Mouse (Mus musculus): ENCODE data around the gene Zbed6. TPM values are rescaled to one million over a fixed set of nuclear protein-coding genes. Genes with fewer than 3 reads are reported as not detected.
"Not testable (repeated sequence)": the region's sequence is repeated elsewhere in the genome, so short reads cannot be mapped to it uniquely, and the experiment has no call there.

The Zbed6 gene
- 10 to 100 TPM in 1 of 2 experiments, 1 to 10 TPM in 1; 8.4 to 11.0 TPM for total RNA-seq (2021)
- long read RNA-seq, experiment 1: 0 reads
- long read RNA-seq, experiment 2: 0 reads

DNA sequence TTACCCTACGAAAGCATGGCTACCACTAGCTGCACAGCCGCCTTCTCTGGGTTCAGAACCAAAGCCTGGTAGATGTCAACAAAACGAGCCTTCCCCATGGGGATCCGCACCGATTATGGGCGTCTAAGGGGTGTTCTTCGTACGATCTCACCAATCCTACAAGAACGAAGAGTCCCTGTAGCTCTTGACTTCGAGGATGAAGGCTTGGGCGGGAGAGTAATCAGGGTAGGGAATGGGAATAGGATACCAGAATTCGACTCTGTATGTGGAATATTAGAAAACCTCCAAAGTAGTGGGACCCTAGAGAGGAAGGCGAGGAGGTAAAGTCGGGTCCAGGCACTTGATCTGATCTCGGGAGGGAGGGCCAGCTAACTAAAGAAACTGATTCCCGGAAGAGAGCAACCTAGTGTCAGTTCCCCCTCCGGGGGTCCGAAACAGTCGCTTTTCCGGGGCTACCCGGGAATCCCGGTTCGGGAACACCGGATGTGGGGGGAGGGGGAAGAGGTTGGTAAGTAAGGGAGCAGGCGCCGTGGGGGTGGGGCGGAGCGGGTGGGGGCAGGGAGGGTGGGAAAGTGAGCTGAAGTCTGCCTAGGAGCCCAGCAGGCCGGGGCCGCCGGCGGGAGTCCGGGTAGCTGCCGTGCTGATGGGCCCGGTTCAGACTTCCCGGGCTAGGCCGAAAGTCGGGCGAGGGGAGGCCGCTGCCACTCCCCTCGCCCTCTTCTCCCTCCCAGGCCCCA, at the start of gene Zbed6:
Gene Zbed6 (minus strand): TSS at position 420 of the 737 bp plus-strand sequence.
- peak; percentile 51 to 60 for DNase-seq (ENCODE audit: low spot score in 2 of 2)

DNA sequence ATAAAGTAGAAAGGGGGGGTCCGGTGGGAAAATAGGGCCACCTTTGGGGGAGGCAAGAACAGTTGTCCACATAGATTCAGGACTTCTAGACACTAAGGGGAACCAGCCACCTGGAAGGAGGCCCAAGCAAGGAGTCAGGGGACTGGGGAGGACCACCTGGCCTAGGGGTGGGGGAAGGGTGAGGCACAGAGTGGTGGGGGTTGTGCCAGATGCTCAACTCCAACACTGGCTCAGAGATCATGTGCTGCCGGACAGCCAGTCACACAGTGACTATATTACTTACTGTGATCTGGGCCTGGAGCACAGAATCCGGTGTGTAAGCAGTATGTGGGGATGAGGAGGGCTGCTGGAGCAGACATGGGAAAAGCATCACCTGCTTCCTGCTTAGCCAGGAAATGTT, 48.6 kb upstream of the Zbed6 start:
- DNase-seq (ENCODE audit: low spot score in 2 of 2): no peak

DNA sequence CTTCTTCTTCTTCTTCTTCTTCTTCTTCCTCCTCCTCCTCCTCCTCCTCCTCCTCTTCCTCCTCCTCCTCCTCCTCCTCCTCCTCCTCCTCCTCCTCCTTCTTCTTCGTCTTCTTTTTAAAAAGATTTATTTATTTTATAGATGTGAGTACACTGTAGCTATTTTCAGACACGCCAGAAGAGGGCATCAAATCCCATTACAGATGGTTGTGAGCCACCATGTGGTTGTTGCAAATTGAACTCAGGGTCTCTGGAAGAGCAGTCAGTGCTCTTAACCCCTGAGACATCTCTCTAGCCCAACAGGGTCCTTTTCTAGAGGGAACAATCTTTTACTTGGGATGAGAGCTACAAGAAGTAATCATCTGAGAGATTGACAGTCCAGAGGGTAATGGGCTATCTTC, 41.1 kb upstream of the Zbed6 start:
- DNase-seq (ENCODE audit: low spot score in 2 of 2): not testable (repeated sequence)

DNA sequence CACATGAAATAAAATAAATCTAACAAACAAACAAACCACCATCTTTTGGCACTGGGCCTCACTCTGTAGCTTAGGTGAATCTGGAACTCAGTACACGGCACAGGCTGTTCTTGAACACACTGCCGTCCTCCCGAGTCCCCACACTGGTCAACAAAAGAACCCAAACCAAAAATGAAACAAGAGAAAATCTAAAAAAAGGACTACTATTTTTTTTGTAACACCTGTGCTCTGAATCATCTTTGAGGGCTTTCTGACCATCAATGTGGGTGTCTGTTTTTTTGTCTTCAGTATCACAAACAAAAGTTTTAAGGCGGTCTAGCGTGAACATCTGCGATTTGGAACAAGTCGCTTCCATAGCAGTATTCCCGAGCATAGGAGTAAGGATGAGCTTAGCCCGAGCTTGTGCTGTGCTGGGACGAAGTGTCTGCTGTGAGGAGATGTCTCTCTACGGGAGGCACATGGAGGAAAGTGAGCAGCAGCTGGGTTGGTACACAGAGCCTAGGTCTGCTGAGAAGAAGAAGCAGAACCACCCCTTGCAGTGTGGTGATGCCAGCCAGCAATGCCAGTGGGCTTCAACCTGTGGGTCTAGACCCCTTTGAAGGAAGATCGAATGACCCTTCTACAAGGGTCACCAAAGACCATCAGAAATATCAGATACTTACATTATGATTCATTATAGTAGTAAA, 37.4 kb upstream of the Zbed6 start:
- no peak for DNase-seq (ENCODE audit: low spot score in 2 of 2)

DNA sequence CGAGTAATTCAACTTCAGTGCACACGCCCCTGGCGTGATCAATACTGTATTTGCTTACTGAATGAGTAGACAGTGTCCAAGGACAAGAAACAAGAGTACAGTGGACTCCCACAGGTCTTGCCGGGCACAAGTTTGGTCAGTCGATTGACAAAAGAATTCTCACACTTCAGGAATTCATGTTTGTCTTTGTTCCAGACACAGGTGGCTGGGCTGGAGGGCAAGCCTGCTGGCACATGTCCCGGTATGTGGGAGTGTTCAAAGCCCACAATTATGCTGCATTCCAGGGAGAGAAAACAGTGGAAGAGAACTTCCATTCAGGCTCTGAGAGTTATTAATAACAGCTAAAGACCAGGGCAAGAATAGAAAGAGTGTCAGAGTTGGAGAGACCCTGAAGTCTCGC, 35.2 kb upstream of the Zbed6 start:
- DNase-seq (ENCODE audit: low spot score in 2 of 2): no peak

DNA sequence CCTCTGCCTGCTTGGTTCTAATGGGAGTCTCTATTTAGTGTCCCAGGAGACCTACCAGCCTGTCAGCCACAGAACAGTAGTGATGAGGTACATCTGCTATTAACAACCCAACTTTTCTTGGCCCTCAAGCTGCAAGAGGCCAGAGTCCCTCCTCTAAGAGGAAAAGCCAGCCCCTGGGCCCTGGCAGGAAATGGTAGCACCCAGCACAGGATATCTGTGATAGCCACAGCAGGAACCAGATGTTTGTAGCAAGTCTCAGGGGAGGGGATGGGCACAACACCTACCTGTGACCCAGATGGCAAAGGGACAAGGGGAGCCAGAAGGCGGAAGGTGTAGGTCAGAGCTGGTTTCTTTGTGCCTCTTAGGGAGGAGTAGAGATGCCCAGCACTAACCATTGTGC, 34.2 kb upstream of the Zbed6 start:
- DNase-seq (ENCODE audit: low spot score in 2 of 2): no peak

DNA sequence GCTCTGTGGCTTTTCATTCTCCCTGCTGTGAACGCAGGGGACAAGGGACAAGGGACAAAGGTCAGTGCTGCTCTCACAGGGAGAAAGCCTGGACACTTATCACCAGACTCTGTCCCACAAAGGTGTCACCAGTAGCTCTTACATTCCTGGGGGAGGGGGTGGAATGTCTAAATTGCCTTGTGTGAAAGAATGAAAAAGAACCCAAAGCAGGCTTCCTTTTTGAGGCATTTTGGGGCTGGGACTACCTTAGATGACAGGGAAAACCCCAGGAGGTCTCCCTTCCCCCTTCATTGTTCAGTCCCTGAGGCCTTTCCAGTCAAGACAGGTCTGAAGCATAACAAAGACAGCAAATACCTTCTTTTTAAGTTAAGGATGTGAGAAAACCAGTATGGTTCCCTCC, 33.6 kb upstream of the Zbed6 start:
- DNase-seq (ENCODE audit: low spot score in 2 of 2): no peak

DNA sequence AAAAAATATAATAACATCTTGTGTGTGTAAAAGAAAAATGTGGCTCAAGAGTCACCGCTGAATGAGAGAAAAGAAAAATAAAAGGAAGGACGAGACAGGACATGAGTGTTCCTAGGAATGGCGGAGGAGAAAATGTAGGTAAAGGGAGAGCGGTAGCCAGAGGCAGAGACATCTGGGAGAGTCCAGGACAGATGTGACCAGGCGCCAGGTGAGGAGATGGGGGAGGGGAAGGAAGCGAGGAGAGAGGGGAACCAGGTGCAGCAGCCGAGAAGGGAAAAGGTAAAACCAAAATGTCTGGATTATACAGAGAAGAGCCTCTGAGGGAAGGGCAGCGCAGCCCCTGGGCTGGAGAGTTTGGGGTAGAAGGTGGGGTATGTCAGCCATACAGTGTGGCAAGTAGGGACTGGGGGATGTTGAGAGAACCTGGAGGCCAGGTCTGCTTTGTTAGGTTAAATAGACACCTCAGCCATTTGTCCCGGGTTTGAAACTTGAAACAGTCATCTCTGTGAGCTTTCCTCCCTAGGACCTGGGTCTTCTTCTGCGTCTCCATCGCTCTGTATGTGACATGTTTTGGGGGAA, 32.9 kb upstream of the Zbed6 start:
- DNase-seq (ENCODE audit: low spot score in 2 of 2): no peak

DNA sequence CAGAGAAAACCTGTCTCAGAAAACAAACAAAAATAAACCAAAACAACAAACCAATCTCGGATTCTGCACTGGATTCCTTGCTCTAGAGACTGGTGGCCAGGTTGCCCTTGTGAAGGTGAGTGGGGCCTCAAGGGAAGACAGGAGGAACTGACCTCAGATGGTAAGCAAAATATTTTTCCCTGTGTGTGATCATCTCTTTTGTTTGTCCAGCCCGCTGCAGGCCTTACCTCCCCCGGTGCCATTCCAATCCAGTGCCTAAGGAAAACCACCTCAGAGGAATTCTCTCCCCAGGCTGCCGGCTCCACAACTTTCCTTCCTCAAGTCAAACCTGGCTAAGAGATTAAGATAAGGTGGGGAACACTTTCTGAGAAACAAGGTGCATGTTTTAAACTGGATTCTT, 31.5 kb upstream of the Zbed6 start:
- no peak for DNase-seq (ENCODE audit: low spot score in 2 of 2)

DNA sequence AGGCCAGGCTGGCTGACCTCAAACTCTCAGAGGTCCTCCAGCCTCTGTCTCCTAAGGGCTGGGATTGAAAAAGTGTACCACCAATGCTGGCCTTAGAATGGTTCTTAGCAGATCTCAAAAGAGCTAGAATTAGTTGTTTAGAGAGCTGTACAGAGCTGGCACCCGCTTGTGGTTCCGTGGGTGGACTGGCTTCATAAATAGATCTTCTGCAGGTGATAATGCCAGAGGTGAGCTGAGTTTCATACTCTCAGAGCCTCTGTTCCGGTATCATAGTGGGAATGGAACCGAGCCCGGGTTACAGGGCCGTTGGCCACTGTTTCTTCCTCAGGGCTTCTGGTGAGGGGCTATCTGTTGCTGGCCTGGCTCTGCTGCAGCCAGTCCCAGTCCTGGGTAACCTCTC, 30.4 kb upstream of the Zbed6 start:
- DNase-seq (ENCODE audit: low spot score in 2 of 2): no peak

DNA sequence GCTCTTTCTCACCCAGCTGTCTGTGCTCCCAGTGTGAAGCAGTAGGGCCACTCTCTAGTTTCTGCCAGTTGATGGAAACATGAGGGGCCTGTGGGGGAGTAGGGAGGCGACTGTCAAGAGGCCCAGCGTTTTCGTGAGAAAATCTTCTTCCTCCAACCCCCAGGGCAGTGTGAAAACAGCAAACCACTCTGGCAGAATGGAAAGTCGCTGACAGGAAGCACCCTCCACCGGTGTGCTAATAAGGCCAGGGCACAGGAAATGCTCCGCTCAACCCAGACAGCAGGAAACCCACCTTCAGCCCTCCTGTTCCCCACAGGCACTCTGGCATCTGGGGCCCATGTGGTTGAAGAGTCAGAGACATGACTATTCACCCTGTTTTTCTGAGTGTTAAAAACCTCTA, 29.2 kb upstream of the Zbed6 start, which contains the start of gene Lax1:
Gene Lax1 (minus strand): TSS at position 212 of the 400 bp plus-strand sequence.
- no peak for DNase-seq (ENCODE audit: low spot score in 2 of 2)

DNA sequence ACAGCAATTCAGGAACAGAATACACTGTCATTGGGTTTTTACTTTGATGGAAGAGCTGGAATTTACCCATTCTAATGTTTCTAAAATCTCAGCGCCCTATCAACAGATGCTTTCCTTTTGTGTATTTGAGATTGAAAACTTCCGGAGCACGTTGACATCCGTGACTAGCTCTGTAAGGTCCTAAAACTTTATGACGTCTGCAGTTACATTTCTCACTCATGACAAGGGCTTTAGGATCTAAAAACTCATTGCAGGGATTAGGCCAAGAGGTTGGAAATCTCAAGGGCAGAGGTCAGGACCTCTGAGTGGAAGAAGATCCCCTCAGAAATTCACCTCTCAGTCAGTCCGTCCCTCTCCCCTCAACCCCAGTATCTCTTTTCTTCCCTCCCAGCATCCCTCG, 27.6 kb upstream of the Zbed6 start:
- no peak for DNase-seq (ENCODE audit: low spot score in 2 of 2)

DNA sequence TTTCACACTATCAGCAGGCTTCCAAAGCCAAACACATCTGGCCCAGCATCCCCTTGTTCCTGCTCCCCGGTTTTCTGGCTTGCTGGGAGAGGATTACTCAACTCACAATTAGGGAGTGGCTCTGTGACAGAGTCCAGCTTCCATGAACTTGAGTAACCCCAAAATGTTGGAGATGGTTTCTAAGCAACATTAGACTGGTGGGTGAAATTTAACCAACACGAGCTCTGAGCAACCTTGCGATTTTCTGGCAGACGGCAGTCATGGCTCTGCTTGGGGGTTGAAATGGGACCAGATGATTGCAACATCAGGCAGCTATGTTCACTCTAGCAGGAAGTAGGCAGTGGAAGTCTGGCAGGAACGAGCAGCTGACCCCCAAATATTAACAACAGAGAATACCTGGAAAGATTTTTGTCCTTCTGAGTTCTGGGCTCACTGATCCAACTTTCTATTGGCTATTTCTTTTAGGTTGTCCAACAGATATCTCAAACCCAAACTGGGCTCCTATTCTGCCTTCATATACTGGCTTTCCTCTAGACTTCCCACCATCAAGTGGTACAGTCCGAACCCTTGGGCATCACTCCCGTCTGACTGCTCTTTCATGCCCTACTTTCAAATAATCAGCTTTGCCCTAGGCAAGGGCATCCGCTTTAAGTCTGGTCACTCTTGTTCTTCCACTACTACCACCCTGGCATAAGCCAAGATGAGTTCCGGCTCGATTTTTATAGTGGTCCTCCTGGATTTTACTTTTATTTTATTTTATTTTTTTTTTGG, 25.2 kb upstream of the Zbed6 start:
- no peak for DNase-seq (ENCODE audit: low spot score in 2 of 2)

DNA sequence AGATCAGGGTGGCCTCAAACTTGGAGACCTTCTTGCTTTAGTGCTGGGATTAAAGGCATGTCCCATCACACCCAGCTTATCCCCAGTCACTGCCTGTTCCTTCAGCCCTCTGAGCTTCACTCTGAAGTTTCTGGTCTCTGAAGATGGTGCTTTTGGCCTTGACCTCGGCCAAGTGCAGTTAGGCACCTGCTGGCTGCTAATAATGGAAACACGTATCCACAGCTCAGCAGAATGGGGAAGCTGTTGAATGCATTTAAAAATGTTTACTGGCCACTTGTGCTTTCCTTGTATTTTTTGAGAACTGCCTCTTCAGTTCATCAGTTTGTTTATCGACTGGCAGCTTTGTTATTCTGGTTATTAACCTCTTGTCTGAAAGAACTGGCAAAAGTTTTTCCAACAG, 11.1 kb upstream of the Zbed6 start:
- DNase-seq (ENCODE audit: low spot score in 2 of 2): no peak

DNA sequence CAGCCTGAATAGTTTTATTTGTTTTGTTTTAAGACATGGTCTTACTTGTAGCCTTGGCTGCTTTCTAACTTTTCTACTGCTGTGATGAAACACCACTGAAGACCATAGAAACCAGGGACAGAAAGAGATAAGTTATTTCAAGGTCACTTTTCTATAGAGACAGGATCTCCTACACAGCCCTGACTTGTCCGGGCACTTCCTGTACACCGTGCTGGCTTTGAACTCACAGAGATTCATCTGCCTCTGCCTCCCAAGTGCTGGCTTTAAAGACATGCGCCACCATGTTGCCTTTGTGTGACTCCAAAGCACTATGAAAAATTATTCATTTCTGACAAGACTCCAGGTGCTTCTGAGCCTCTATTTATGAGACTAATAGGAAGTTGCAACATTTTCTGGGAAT, 10.6 kb upstream of the Zbed6 start:
- no peak for DNase-seq (ENCODE audit: low spot score in 2 of 2)

DNA sequence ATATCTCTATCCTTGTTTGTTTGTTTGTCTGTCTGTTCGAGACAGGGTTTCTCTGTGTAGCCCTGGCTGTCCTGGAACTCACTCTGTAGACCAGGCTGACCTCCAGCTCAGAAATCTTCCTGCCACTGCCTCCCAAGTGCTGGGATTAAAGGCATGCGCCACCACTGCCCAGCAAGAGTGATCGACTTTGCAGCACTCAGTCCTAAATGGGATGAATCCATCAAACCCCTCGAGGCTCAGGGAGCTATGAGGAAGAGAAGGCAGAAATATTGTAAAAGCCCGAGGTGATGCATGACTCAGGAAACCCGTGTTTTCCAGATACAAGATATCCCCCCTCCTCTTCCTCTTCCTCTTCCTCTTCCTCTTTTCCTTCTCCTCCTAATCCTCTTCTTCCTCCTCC, 10.1 kb upstream of the Zbed6 start:
- no peak for DNase-seq (ENCODE audit: low spot score in 2 of 2)

DNA sequence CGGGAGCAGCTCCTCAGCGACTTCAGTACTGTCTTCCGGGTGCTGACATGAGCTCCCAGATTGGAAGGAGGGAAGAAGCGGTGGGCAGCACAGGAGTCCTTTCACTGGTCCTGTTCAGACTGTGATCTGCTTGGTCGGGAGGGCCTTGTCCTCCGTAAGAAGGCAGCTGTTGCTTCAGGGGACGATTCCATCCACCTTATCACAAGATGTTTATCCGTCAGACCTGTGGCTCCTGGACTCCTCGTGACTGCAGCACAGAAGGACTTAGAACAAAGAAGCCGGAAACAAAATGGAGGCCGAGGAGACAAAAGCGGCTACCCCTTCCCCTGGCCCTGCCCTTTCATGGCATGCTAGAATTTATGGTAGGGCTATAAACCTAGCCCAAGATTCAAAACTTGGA, 9.5 kb upstream of the Zbed6 start:
- DNase-seq (ENCODE audit: low spot score in 2 of 2): no peak

DNA sequence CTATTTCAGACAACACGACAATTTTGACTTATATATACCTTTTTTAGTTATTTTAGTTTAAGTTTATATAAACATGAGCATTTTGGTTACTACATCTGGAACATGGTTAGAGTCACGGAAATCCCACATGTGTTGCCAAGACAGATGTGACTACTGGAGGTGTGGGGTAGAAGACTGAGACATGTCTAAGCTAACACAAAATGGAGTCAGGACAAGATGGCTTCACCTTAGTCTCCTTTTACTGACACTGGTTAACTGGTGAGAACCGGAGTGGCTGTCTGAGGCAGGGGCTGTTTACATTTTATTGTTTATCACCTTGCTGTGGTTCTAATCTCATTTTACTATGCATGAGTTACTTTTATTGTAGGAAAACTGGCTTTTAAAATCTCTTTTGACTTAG, 7.9 kb upstream of the Zbed6 start:
- no peak for DNase-seq (ENCODE audit: low spot score in 2 of 2)

DNA sequence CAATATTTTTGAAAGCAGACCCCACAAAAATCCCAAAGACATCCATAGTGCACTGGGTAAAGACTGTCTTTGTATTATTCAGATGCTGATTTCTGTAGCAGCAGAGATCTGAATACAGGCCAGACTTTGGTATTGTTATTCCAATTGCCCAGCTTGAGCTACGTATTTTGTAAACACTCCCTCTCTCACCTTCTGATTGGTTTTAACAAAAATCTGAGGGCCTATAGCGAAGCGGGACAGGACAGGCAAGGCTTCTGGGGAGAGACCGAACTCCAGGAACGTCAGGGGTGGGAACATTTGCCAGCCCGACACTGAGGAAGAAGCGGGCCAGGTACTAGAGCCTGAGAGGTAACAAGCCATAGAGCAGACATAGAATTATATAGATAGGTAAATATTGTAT, 7.0 kb upstream of the Zbed6 start:
- DNase-seq (ENCODE audit: low spot score in 2 of 2): no peak

DNA sequence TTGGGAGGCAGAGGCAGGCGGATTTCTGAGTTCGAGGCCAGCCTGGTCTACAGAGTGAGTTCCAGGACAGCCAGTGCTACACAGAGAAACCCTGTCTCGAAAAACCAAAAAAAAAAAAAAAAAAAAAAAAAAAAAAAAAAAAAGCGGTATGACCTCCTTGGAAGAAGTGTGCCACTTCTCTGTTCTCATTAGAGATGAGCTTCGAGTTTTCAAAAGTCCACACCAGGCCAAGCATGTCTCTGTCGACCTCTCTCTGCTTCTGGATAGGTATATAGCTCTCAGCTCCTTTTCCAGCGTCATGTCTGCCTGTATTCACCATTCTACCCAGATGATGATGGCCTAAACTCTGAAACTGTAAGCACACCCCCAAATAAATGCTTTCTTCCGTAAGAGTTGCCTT, 5.0 kb upstream of the Zbed6 start:
- DNase-seq (ENCODE audit: low spot score in 2 of 2): not testable (repeated sequence)

DNA sequence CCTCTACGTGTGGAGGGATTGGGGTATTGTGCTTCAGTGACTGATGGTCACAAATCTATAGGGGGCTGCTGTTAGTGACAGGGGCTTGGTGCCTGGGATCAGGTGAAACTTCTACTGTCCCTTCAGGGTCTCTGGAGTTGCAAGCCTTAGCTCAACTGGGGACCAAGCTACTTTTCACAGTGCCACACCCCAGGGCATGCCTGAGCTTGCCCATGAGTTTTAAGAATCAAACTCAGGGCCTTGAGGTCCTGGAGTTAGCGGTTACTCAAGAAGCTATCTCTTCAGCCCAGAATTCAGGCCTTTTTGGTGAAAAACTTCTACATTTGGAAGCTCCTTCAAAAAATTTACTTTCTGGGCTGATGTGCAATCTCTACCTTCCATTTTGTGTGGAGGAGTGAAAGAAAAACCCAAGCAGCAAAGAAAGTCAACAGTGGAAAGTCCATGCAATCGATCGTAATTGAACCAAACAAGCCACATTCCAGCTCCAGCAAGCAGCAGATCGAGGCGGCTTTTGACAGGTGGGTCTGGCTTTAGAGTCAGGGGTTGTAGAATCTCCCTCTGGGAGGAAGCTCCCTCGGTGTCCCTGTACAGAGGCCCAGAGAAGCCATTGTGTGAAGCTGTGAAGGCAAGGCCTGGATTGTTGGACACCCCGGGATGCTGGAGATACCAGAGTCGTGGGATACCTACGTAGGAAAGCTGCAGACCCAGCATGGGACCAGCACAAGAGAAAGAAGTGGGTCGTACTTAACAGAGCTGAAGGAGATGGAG, 3.7 kb upstream of the Zbed6 start:
- DNase-seq (ENCODE audit: low spot score in 2 of 2): no peak

Measured in adrenal gland, adult 18-20 months (tissue).